Mouse (Mus musculus): ENCODE results near the gene Timm9.

DNA sequence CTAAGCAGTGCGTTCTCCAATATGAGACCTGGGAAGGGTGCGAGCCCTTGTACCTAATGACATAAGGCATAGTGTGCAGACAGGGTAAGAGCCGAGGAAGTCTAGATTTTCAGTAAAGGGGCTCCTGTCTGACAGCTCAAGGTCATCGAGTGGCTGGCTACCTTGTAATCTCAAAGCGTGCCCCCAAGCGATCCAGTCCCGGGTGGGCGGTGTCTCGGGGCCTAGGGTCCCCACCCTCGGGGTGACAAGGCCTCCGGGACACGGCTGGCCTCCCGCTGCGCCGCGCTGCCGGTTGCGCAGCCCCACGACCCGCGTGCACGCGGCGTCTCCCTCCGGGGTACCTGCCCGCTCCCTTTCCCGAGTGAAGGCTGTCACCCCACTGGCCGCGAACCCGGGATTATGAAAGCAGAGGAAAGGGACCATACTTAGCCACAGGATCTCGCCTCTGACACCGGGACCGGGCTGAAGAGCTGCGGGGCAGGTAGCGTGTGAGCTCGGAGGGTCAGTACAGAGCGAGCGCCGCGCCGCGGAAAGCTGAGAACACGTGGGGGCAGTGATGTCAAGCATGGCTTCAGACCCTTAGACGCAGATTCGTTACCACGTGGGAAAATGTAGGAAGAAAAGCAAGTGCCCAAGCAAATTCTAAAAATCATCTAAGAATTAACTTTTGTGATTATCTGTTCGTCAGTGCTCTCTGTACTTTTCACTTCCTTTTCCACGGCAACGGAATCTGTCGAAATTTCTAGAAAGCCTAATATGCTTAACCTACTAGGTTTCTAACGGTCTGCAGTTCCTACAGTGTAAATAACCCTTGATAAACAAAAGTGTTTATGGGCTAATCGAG, at the start of gene Timm9, which contains the start of gene 2700049A03Rik:
- TF ChIP-seq EP300 (IDR thresholded peaks at IDR 0.05; ENCODE audit: insufficient read depth, low read depth, low read length) (no peak), POLR2A (IDR thresholded peaks at IDR 0.05; ENCODE audit: insufficient read depth, low read length) (peak; percentile 41)

Measured in ES-Bruce4 (cell line).